Mouse (Mus musculus) C2C12 (cell line): Measurements from ENCODE around the gene Chn2.

Experiments
- CEBPB ChIP-seq: IDR thresholded peaks from one replicate; pipeline ENCODE4 v1.6.1; 2011; ENCODE audit warnings: low read depth, mild to moderate bottlenecking, control low read depth, moderate library complexity
- CTCF ChIP-seq: IDR thresholded peaks from one replicate; pipeline ENCODE4 v1.5.1; 2011; ENCODE audit not compliant: control insufficient read depth, insufficient read depth, insufficient read length
- MAX ChIP-seq: IDR thresholded peaks from one replicate; pipeline ENCODE4 v1.6.1; 2011; ENCODE audit warnings: mild to moderate bottlenecking, control low read depth
- MYOD1 ChIP-seq: IDR thresholded peaks from one replicate; pipeline ENCODE4 v1.6.1; 2011; ENCODE audit warnings: low read depth; ENCODE audit not compliant: control insufficient read depth, insufficient read length
- MYOG ChIP-seq: IDR thresholded peaks from one replicate; pipeline ENCODE4 v1.6.1; 2011; ENCODE audit not compliant: control insufficient read depth, insufficient read length; ENCODE audit errors: extremely low read depth
- USF1 ChIP-seq: IDR thresholded peaks from one replicate; pipeline ENCODE4 v1.6.1; 2011; ENCODE audit warnings: low read depth, mild to moderate bottlenecking, control low read depth, moderate library complexity

GRCm38 (mm10) chr6:54171385-54171784, 132.0 kb downstream of the Chn2 start:
- TF ChIP-seq CTCF (no peak), MYOG (no peak), CEBPB (no peak), MAX (no peak), USF1 (no peak), MYOD1 (no peak)
